Mouse (Mus musculus) lung, postnatal 0 days (tissue): ENCODE measurements around the gene Slc16a11.

ENCODE experiments used
- CTCF ChIP-seq: IDR thresholded peaks from 2 replicates; pipeline ENCODE4 v1.5.1; 2016; ENCODE audit warnings: antibody characterized with exemption, mild to moderate bottlenecking
- EP300 ChIP-seq: IDR thresholded peaks from 2 replicates; pipeline ENCODE4 v1.6.1; 2016; ENCODE audit warnings: antibody characterized with exemption, mild to moderate bottlenecking, control low read depth

GRCm38 (mm10) chr11:70227126-70227525 lies 14.6 kb downstream of the Slc16a11 start:
- TF ChIP-seq CTCF, result no peak
- TF ChIP-seq EP300, result no peak
